Mouse (Mus musculus) liver, postnatal 0 days (tissue): ENCODE results near the gene Ankrd9. TPM values are rescaled to one million over a fixed set of nuclear protein-coding genes. Genes with fewer than 3 reads are reported as not detected.

Experiments
- ATAC-seq: fragments of 200-750 bp; cut with Nextera tagmentation; 2 replicates; pipeline ENCODE4 v1.8.0; 2017; ENCODE audit warnings: mild to moderate bottlenecking, moderate library complexity
- DNase-seq: peaks from one replicate; pipeline ENCODE4 v3.0.0-alpha.2; 2016
- H3K27ac ChIP-seq: fragments of 300-500 bp; sonication (generic); 2 replicates; pipeline ENCODE4 v1.5.1; 2014; ENCODE audit warnings: antibody characterized with exemption, moderate library complexity, mild to moderate bottlenecking, low read depth
- H3K27me3 ChIP-seq: fragments of 300-500 bp; sonication (generic); 2 replicates; pipeline ENCODE4 v1.6.1; 2014; ENCODE audit warnings: low read length, control low read depth, mixed read lengths; ENCODE audit not compliant: insufficient read depth
- H3K36me3 ChIP-seq: fragments of 300-500 bp; sonication (generic); replicated peaks from 2 replicates; pipeline ENCODE4 v1.6.1; 2014; ENCODE audit warnings: mild to moderate bottlenecking, control low read depth, low read length, moderate library complexity, mixed read lengths; ENCODE audit not compliant: insufficient read depth
- H3K4me1 ChIP-seq: fragments of 300-500 bp; sonication (generic); 2 replicates; pipeline ENCODE4 v1.6.1; 2014; ENCODE audit warnings: antibody characterized with exemption, mild to moderate bottlenecking, control low read depth; ENCODE audit not compliant: insufficient read depth
- H3K4me2 ChIP-seq: fragments of 300-500 bp; sonication (generic); 2 replicates; pipeline ENCODE4 v1.6.1; 2014; ENCODE audit warnings: low read depth, mild to moderate bottlenecking, low read length, moderate library complexity, mixed read lengths
- H3K4me3 ChIP-seq: fragments of 300-500 bp; sonication (generic); 2 replicates; pipeline ENCODE4 v1.5.1; 2014; ENCODE audit warnings: low read depth, low read length
- H3K9ac ChIP-seq: fragments of 300-500 bp; sonication (generic); replicated peaks from 2 replicates; pipeline ENCODE4 v1.6.1; 2014; ENCODE audit warnings: mild to moderate bottlenecking, moderate library complexity
- H3K9me3 ChIP-seq: fragments of 300-500 bp; sonication (generic); 2 replicates; pipeline ENCODE4 v1.6.1; 2016; ENCODE audit warnings: mild to moderate bottlenecking, control low read depth, low read length, mixed read lengths
- CTCF ChIP-seq: sonication (generic); IDR thresholded peaks from 2 replicates; pipeline ENCODE4 v1.5.1; 2016; ENCODE audit warnings: antibody characterized with exemption, low read depth
- EP300 ChIP-seq: IDR thresholded peaks from 2 replicates; pipeline ENCODE4 v1.6.1; 2016; ENCODE audit warnings: antibody characterized with exemption, low read depth, mild to moderate bottlenecking
- WGBS: fragments of 180-500 bp; shearing (Covaris S2); extraction: QIAGEN DNeasy Blood & Tissue Kit; methylation state at CpG from one replicate; pipeline ENCODE4 v1.1.7; 2014; ENCODE audit not compliant: insufficient replicate concordance; 5-methylcytosine and 5-hydroxymethylcytosine counted together
- polyA plus RNA-seq: library from polyadenylated mRNA; unstranded; fragments of >200 nt; fragmentation: Nextera tagmentation; extraction: Ambion mirVana; gene quantifications from 2 replicates; pipeline ENCODE4 v1.2.1, GENCODE M21; 2015

Gene Ankrd9
- polyA plus RNA-seq, 1 experiment from 2014 or later, result 16.5 TPM

GRCm38 (mm10) chr12:111009615-111010257 is 30.9 kb upstream of the Ankrd9 start:
- DNase-seq (no peak), ATAC-seq (no peak)
- no peak overlapping the region for H3K4me2 ChIP-seq

DNA sequence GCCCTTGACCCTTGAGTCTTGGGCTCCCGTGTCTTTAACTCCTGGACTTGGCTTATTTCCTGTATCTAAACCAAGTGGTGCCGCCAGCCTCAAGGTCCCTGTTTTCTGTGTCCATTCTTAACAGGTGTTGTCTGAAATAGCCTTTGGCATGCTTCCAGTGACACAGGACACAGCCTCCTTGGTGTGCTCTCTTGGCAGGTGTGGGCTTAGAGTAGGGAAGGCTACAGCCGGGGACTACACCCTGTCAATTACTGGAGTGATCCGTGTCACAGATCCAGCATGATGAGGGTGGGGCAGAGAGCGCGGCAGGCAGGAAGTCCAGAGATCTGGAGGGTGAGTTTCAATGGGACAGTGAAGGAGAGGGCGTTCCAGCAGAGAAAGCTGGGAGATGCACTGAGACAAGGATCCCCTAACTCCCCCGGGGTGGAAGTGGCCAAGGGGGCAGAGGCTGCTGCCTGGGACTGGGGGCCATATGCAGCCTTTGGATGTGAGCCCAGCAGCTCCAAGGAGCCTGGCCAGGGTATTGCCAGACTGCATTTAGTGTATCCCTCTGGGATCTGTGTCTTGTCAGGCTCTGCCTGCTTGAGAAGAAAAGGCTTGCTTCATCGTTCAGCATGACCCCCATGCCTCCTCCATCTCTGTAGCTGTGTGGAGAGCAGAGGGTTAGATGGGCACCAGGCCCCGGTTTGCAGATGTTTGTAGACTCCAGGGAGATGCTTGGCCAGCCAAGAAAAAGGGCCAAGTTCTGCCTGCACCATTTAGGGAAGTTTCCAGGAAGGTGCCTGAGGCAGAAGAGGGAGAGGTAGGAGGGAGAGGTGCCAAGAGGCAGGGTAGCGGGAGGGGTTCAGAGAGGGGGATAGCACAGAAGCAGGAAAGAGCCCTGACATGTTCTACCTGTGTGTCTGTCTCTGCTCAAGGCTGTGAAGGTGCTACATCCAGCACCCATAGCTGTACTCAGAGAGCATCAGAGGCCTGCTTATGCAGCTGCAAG is 30.0 kb upstream of the Ankrd9 start:
- TF ChIP-seq CTCF (no peak), EP300 (no peak)
- H3K27ac ChIP-seq, result peak overlapping the region; percentile 31
- H3K27me3 ChIP-seq, result no peaks in the 10 kb centered on the region
- no peak for DNase-seq
- H3K9me3 ChIP-seq, result peaks cover 3% of the 10 kb centered on the region; the same call in 1 of the 2 replicates
- 64% methylated on average over 11 of the region's 11 CpGs for WGBS
- H3K36me3 ChIP-seq, result no peaks in the 10 kb centered on the region
- no peak overlapping the region for H3K4me3 ChIP-seq
- ATAC-seq, result no peak
- H3K4me1 ChIP-seq, result peaks cover 25% of the 10 kb centered on the region
- no peak overlapping the region for H3K9ac ChIP-seq
- no peak overlapping the region for H3K4me2 ChIP-seq

More at GRCm38 (mm10) chr12:111009615-111010257, 30.9 kb upstream of the Ankrd9 start:
- Histone ChIP-seq H3K36me3 (no peaks in the 10 kb centered on the region), H3K9ac (no peak overlapping the region), H3K27me3 (no peaks in the 10 kb centered on the region), H3K4me1 (peaks cover 25% of the 10 kb centered on the region), H3K27ac (peak overlapping the region; percentile 59), H3K4me3 (no peak overlapping the region), H3K9me3 (peaks cover 3% of the 10 kb centered on the region; the same call in 1 of the 2 replicates)
- WGBS, result 41% methylated on average over 6 of the region's 6 CpGs
- TF ChIP-seq CTCF, result no peak
- TF ChIP-seq EP300, result no peak

GRCm38 (mm10) chr12:111007134-111008103 is 28.6 kb upstream of the Ankrd9 start:
- H3K27me3 ChIP-seq, result no peaks in the 10 kb centered on the region
- peaks cover 25% of the 10 kb centered on the region for H3K4me1 ChIP-seq
- no peaks in the 10 kb centered on the region for H3K36me3 ChIP-seq
- WGBS, result 35% methylated on average over 14 of the region's 14 CpGs
- no peaks in the 10 kb centered on the region for H3K9me3 ChIP-seq
- DNase-seq (peak; percentile 68), ATAC-seq (peak; percentile 82)
- TF ChIP-seq CTCF (no peak), EP300 (no peak)
- peak overlapping the region; percentile 1 for H3K27ac ChIP-seq
- no peak overlapping the region for H3K4me3 ChIP-seq
- H3K9ac ChIP-seq, result no peak overlapping the region
- no peak overlapping the region for H3K4me2 ChIP-seq

GRCm38 (mm10) chr12:111006339-111006738 is 27.5 kb upstream of the Ankrd9 start:
- Histone ChIP-seq H3K9ac (no peak overlapping the region), H3K9me3 (no peaks in the 10 kb centered on the region), H3K4me2 (no peak overlapping the region), H3K4me3 (no peak overlapping the region), H3K27ac (peak overlapping the region; percentile 29; the same call in 1 of the 2 replicates), H3K27me3 (no peaks in the 10 kb centered on the region), H3K4me1 (peaks cover 25% of the 10 kb centered on the region), H3K36me3 (no peaks in the 10 kb centered on the region)
- WGBS, result 85% methylated on average over 5 of the region's 5 CpGs
- no peak for TF ChIP-seq EP300
- no peak for TF ChIP-seq CTCF
- ATAC-seq (no peak), DNase-seq (no peak)

DNA sequence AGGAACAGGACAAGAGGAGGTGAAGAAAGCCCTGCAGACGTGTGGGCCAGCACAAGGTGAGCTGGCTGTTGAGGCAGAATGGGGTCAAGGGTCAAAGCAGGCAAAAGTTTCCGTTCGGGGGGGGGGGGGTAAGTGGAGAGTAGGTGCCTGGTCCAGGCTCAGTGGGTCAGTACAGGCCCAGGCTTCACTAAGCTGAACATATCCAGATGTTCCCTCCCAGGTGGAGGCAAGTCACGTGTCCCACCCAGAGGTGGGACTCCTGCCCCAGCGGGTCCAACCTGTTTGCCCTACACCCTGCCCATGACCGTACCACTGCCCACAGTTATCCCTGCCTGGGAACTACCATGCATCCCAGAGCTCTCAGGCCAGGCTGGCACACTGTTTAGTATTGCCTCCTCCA is 27.0 kb upstream of the Ankrd9 start:
- TF ChIP-seq EP300 (no peak), CTCF (no peak)
- Histone ChIP-seq H3K27me3 (no peaks in the 10 kb centered on the region), H3K27ac (no peak overlapping the region), H3K4me3 (no peak overlapping the region), H3K4me2 (no peak overlapping the region), H3K36me3 (no peaks in the 10 kb centered on the region), H3K9ac (no peak overlapping the region), H3K9me3 (no peaks in the 10 kb centered on the region), H3K4me1 (peaks cover 25% of the 10 kb centered on the region)
- 58% methylated on average over 6 of the region's 6 CpGs for WGBS
- DNase-seq, result no peak
- ATAC-seq, result no peak
